Mouse (Mus musculus) kidney, adult 2 months (tissue): ENCODE measurements around the gene 5730480H06Rik. TPM values are rescaled to one million over a fixed set of nuclear protein-coding genes. Genes with fewer than 3 reads are reported as not detected.

ENCODE experiments used
- DNase-seq: peaks from one replicate; pipeline ENCODE4 v3.0.0; 2021
- H3K27ac ChIP-seq: fragments of 200-500 bp; 2 replicates; pipeline ENCODE4 v1.5.1; 2012; ENCODE audit warnings: low read depth, low read length, control low read depth, inconsistent platforms; ENCODE audit not compliant: insufficient read depth
- H3K27me3 ChIP-seq: fragments of 200-500 bp; replicated peaks from 2 replicates; pipeline ENCODE4 v1.6.1; 2012; ENCODE audit warnings: mild to moderate bottlenecking, moderate library complexity, low read length, inconsistent platforms; ENCODE audit not compliant: control insufficient read depth, insufficient read depth
- H3K36me3 ChIP-seq: fragments of 200-500 bp; 2 replicates; pipeline ENCODE4 v1.6.1; 2012; ENCODE audit warnings: mild to moderate bottlenecking, moderate library complexity, low read length, inconsistent platforms; ENCODE audit not compliant: control insufficient read depth, insufficient read depth
- H3K4me1 ChIP-seq: fragments of 200-500 bp; 2 replicates; pipeline ENCODE4 v1.6.1; 2011; ENCODE audit warnings: low read length; ENCODE audit not compliant: control insufficient read depth, insufficient read depth
- H3K4me3 ChIP-seq: fragments of 200-500 bp; 2 replicates; pipeline ENCODE4 v1.5.1; 2011; ENCODE audit warnings: mild to moderate bottlenecking, low read depth, low read length, control low read depth; ENCODE audit not compliant: insufficient read depth
- CTCF ChIP-seq: fragments of 200-500 bp; conservative IDR thresholded peaks from 2 replicates; pipeline ENCODE4 v1.5.1; 2011; ENCODE audit warnings: low read depth, mild to moderate bottlenecking, control low read depth, low read length, moderate library complexity, mixed read lengths; ENCODE audit not compliant: insufficient read depth, insufficient read length
- POLR2A ChIP-seq: fragments of 200-500 bp; IDR thresholded peaks from one replicate; pipeline ENCODE4 v1.6.1; 2011; ENCODE audit warnings: low read depth, low read length, control low read depth
- WGBS: fragments of 180-500 bp; shearing (Covaris S2); methylation state at CpG from one replicate; pipeline ENCODE4 v1.1.7; 2018; 5-methylcytosine and 5-hydroxymethylcytosine counted together
- polyA plus RNA-seq: library from polyadenylated mRNA; depleted of rRNA; stranded (reverse); fragments of >200 nt; gene quantifications from 2 replicates; pipeline ENCODE4 v1.2.3, GENCODE M21; 2012

5730480H06Rik gene
- polyA plus RNA-seq, 1 experiment: 6.3 TPM

DNA sequence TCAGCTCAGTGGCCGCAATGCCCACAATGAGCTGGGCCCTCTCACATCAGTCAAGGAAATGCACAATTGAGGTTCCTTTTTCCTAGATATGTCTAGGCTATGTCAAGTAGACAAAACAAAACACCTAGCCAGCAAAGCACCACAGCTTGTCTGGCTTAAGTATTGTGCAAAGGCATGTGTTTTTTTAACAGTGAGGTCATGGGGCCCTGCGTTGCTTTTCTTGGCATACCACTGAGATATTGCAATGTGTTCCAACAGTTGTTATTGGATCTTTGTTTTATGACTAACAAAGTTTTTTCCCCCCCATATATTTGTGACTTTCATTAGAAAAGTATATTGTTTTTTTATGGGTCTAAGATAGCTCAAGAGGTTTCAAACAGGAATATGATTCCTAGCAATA, 92.0 kb downstream of the 5730480H06Rik start:
- no peaks in the 10 kb centered on the region for H3K36me3 ChIP-seq
- H3K4me1 ChIP-seq: no peaks in the 10 kb centered on the region
- WGBS: 74% methylated on average over 2 of the region's 2 CpGs
- H3K27me3 ChIP-seq: no peaks in the 10 kb centered on the region
- H3K4me3 ChIP-seq: no peak overlapping the region
- no peak for TF ChIP-seq CTCF
- TF ChIP-seq POLR2A: no peak
- DNase-seq: no peak
- no peak overlapping the region for H3K27ac ChIP-seq

DNA sequence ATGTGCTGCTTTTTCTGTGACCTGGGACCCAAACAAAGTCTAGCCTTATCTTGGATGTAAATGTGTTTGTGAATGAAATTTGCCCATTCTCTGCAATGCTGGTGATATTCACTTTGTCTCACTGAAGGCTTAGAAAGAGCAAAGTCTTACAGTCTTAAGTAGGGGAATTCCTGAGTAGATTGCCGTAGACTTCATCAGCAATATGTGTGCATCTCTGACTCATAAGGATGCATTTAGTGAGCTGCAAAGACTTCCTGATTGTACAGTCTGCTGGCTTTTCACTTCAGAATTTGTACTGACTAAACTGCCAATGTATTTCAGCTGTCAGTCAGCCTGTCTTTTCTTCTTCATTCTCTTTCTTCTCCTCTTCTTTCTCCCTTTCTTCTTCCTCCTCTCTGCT, 94.2 kb downstream of the 5730480H06Rik start:
- H3K27me3 ChIP-seq: no peaks in the 10 kb centered on the region
- H3K27ac ChIP-seq: no peak overlapping the region
- WGBS: 80% methylated on average over 1 of the region's 1 CpGs
- no peak for TF ChIP-seq CTCF
- no peak for TF ChIP-seq POLR2A
- no peaks in the 10 kb centered on the region for H3K4me1 ChIP-seq
- no peaks in the 10 kb centered on the region for H3K36me3 ChIP-seq
- H3K4me3 ChIP-seq: no peak overlapping the region
- no peak for DNase-seq

DNA sequence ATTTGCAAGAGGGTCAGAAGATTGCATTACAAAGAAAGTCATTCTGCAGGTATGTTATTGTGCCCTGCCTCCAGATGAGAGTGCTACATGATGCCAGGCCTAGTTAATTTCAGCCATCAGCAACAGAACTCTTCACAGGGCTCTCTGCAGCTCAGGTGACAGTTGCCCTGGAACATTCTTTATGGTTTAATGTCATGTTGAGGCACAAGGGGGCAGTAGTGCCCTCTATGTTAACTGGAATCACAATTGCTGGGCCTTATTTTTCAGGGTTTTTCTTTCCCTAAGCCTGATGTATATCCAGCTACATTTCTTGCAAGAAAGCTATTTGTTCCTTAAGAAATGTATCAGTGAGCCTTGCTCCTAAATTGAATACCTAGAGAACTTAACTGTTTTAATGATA, 102.7 kb downstream of the 5730480H06Rik start:
- Histone ChIP-seq H3K27me3 (no peaks in the 10 kb centered on the region), H3K36me3 (no peaks in the 10 kb centered on the region), H3K27ac (no peak overlapping the region), H3K4me1 (no peaks in the 10 kb centered on the region), H3K4me3 (no peak overlapping the region)
- DNase-seq: peak; percentile 35
- TF ChIP-seq POLR2A: no peak
- TF ChIP-seq CTCF: peak; percentile 35; the same call in 1 of the 2 replicates

DNA sequence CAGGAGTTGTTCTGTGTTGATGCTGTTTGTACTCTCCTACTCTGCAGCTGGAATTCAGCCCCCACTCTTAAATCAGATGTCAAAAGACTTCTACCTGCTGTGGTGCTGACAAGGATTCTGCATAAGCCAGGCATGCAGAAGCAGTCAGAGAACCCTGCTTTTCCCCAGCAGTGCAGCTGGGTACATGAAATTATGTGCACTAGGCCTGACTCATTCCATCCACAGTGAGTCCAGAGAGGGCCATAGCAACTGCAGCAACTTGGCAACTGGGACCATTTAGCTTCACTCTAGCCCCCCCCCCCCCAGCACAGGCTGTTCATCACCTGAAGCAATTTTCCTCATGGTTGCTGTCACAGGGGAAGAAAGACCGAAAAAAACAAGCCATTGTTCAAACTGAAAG, 121.1 kb downstream of the 5730480H06Rik start:
- Histone ChIP-seq H3K27me3 (no peaks in the 10 kb centered on the region), H3K36me3 (no peaks in the 10 kb centered on the region), H3K4me3 (no peak overlapping the region), H3K4me1 (no peaks in the 10 kb centered on the region), H3K27ac (no peak overlapping the region)
- DNase-seq: no peak
- TF ChIP-seq CTCF (no peak), POLR2A (no peak)
- WGBS: 60% methylated on average over 1 of the region's 1 CpGs

DNA sequence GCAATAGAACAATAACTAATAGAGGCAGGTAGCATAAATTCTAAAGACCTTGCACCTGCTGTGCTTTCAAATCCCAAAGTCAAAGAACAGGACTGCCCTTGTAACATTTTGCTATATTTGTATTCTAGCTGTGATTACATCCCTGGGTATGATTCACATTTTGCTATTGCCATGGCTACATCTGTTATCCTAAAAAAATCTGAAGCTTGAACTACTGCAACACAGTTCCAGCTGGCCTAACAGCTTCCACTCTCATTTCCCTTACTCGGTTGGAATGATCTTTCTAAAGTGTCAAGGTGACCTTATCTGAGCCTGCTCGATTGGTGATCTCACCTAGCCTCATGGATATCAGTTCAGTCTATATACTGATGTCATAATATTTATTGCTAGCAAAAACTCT, 132.5 kb downstream of the 5730480H06Rik start:
- Histone ChIP-seq H3K27me3 (no peaks in the 10 kb centered on the region), H3K36me3 (no peaks in the 10 kb centered on the region), H3K4me1 (no peaks in the 10 kb centered on the region), H3K4me3 (no peak overlapping the region), H3K27ac (no peak overlapping the region)
- WGBS: 49% methylated on average over 2 of the region's 2 CpGs
- TF ChIP-seq POLR2A (no peak), CTCF (no peak)
- no peak for DNase-seq
